Comparison of ENCODE assay signal across 11 mouse cellular contexts in the genomic region with DNA sequence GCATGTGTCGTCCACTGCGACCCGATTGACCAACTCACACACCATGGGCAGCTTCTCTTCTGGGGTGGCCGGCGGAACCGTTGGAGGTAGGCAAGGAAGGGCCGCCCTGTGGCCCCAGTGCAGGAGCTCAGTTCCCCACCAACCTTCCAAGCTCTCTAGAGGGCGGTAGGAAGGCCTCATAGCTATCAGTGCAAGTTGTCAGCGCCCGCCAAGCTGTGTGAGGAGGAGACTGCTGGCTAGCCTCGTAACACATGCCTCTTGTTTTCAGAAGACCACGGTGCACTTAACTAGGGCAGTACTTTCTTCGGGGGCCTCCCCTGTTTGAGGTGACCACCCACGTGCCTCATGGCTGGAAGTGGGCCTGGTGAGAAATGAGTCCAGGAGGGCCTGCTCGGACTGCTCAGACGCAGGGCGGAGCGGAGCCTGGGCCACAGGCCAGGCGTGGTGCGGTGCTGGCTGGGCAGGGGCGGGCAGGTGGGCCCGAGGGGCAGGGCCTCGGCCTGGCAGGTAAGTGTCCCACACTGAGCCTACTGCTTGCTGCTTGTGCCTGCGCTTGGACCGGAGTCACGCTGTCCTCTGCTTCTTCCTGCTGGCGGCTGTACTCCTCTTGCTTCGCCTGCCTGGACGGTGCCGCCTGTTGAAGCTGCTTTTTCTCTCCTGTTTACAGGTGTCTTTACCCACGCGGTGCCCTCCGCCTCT. TPM values are rescaled to one million over a fixed set of nuclear protein-coding genes. Genes with fewer than 3 reads are reported as not detected.
A peak's percentile ranks its signal among the peaks of the same experiment; 100 is the strongest.
DNase-seq lines count a peak whose midpoint lies in the region; ATAC-seq and TF ChIP-seq lines count a peak whose summit lies in the region.
"Had no signal": no experiment of that assay in that cellular context is flagged by ENCODE, and none has a peak within 500 bp of the region (broad histone marks: within the 10 kb centered on the region; RNA-seq: fewer than 3 reads in every experiment).

No protein-coding gene starts in this region.

- 0 out of 2 replicates have a peak, but pooled peaks have one; percentile 15 for ATAC-seq in heart, embryonic 11.5 days (replicated peaks; ENCODE audit: insufficient number of reproducible peaks, low FRiP score, low TSS enrichment)
- ATAC-seq in neural tube, embryonic 12.5 days (ENCODE audit: low FRiP score, low read depth) = no peak
- ATAC-seq in limb, embryonic 12.5 days (ENCODE audit: insufficient number of reproducible peaks, insufficient read depth, low FRiP score, low TSS enrichment, low read depth) = no peak

- TF ChIP-seq CTCF in kidney, adult 2 months (conservative IDR thresholded peaks at IDR 0.05; ENCODE audit: insufficient read depth, insufficient read length, low read depth, low read length) = no peak

- WGBS in heart, embryonic 11.5 days (ENCODE audit: insufficient replicate concordance) = 68% methylated on average over 33 of the region's 33 CpGs
- WGBS in neural tube, embryonic 12.5 days = 87% methylated on average over 33 of the region's 33 CpGs
- WGBS in limb, embryonic 12.5 days = 81% methylated on average over 33 of the region's 33 CpGs
- 80% methylated on average over 33 of the region's 33 CpGs for WGBS in kidney, adult 2 months

- no peaks in the 10 kb centered on the region for H3K9me3 ChIP-seq in heart, embryonic 11.5 days (replicated peaks; ENCODE audit: control insufficient read depth, low read length)
- H3K9me3 ChIP-seq in neural tube, embryonic 12.5 days = no peaks in the 10 kb centered on the region
- H3K9me3 ChIP-seq in limb, embryonic 12.5 days = no peaks in the 10 kb centered on the region

- no peak for TF ChIP-seq POLR2A in kidney, adult 2 months (IDR thresholded peaks at IDR 0.05; ENCODE audit: low read depth, low read length)

- DNase-seq in heart, postnatal 14 days = no peak
- no peak for DNase-seq in neural tube, embryonic 10.5 days (ENCODE audit: extremely low spot score, low spot score)
- DNase-seq in brain, adult 2 months (ENCODE audit: low read depth, low spot score) = peak; percentile 64
- DNase-seq in B cell, adult 2 months = no peak
- DNase-seq in kidney, adult 2 months = no peak

- peaks cover 61% of the 10 kb centered on the region for H3K36me3 ChIP-seq in heart, embryonic 11.5 days (ENCODE audit: control insufficient read depth, insufficient read depth, low read length)
- H3K36me3 ChIP-seq in neural tube, embryonic 12.5 days = peaks cover 96% of the 10 kb centered on the region
- H3K36me3 ChIP-seq in limb, embryonic 12.5 days = peaks cover 98% of the 10 kb centered on the region
- no peaks in the 10 kb centered on the region for H3K36me3 ChIP-seq in kidney, adult 2 months (ENCODE audit: control insufficient read depth, insufficient read depth, low read length)

- H3K27me3 ChIP-seq in heart, embryonic 11.5 days (ENCODE audit: control insufficient read depth, insufficient read depth, low read length) = no peaks in the 10 kb centered on the region
- H3K27me3 ChIP-seq in neural tube, embryonic 12.5 days (replicated peaks) = no peaks in the 10 kb centered on the region
- H3K27me3 ChIP-seq in limb, embryonic 12.5 days = no peaks in the 10 kb centered on the region
- no peaks in the 10 kb centered on the region for H3K27me3 ChIP-seq in kidney, adult 2 months (replicated peaks; ENCODE audit: control insufficient read depth, insufficient read depth, low read length)

- H3K4me1 ChIP-seq in heart, embryonic 11.5 days (ENCODE audit: control insufficient read depth, insufficient read depth, low read length) = peaks cover 23% of the 10 kb centered on the region
- H3K4me1 ChIP-seq in neural tube, embryonic 12.5 days = peaks cover 10% of the 10 kb centered on the region
- peaks cover 4% of the 10 kb centered on the region for H3K4me1 ChIP-seq in limb, embryonic 12.5 days (replicated peaks)
- no peaks in the 10 kb centered on the region for H3K4me1 ChIP-seq in kidney, adult 2 months (ENCODE audit: control insufficient read depth, insufficient read depth, low read length)

- intact Hi-C loops in heart, postnatal 14 days (cut with DNase I) = no loop called here

- H3K9ac ChIP-seq in heart, embryonic 11.5 days (ENCODE audit: low read depth, low read length) = no peak overlapping the region
- 0 out of 2 replicates have a peak overlapping the region, but pooled peaks have one; percentile 3 for H3K9ac ChIP-seq in neural tube, embryonic 12.5 days
- 0 out of 2 replicates have a peak overlapping the region, but pooled peaks have one; percentile 18 for H3K9ac ChIP-seq in limb, embryonic 12.5 days (replicated peaks)

- peak overlapping the region; percentile 6 for H3K27ac ChIP-seq in heart, embryonic 11.5 days (ENCODE audit: low read depth, low read length)
- no peak overlapping the region for H3K27ac ChIP-seq in neural tube, embryonic 12.5 days
- H3K27ac ChIP-seq in limb, embryonic 12.5 days = 0 out of 2 replicates have a peak overlapping the region, but pooled peaks have one; percentile 17
- no peak overlapping the region for H3K27ac ChIP-seq in kidney, adult 2 months (ENCODE audit: insufficient read depth, low read depth, low read length)

- H3K4me3 ChIP-seq in heart, embryonic 11.5 days (ENCODE audit: low read depth, low read length) = no peak overlapping the region
- no peak overlapping the region for H3K4me3 ChIP-seq in neural tube, embryonic 12.5 days
- no peak overlapping the region for H3K4me3 ChIP-seq in limb, embryonic 12.5 days (replicated peaks)
- no peak overlapping the region for H3K4me3 ChIP-seq in kidney, adult 2 months (ENCODE audit: insufficient read depth, low read depth, low read length)

- H3K4me2 ChIP-seq in heart, embryonic 11.5 days = no peak overlapping the region
- no peak overlapping the region for H3K4me2 ChIP-seq in neural tube, embryonic 12.5 days (replicated peaks)
- no peak overlapping the region for H3K4me2 ChIP-seq in limb, embryonic 12.5 days
- H3K4me2 ChIP-seq: midbrain, embryonic 11.5 days had no signal

RNA-seq across cellular contexts. Expression of gene Sf3a2, which starts 6.4 kb away (rescaled TPM):
- polyA plus RNA-seq in heart, embryonic 11.5 days (2014; fragmentation: Nextera tagmentation; extraction: Ambion mirVana) = 68.6 and 68.7 TPM in 2 replicates
- total RNA-seq in heart, postnatal 14 days (2021) = 10 to 100 TPM; 27.0 to 31.6 TPM
- 66.8 and 72.4 TPM in 2 replicates for polyA plus RNA-seq in neural tube, embryonic 12.5 days (2016; fragmentation: Nextera tagmentation; extraction: Ambion mirVana)
- polyA plus RNA-seq in limb, embryonic 12.5 days (2016; fragmentation: Nextera tagmentation; extraction: Ambion mirVana) = 63.0 and 72.8 TPM in 2 replicates
- 22.6 and 23.1 TPM in 2 replicates for polyA plus RNA-seq in kidney, adult 2 months (2012; rRNA removed)

RNA-seq across cellular contexts. Expression of gene Plekhj1, which starts 6.8 kb away (rescaled TPM):
- polyA plus RNA-seq in heart, embryonic 11.5 days (2014; fragmentation: Nextera tagmentation; extraction: Ambion mirVana) = 89.0 and 97.7 TPM in 2 replicates
- 10 to 100 TPM; 35.7 to 36.3 TPM for total RNA-seq in heart, postnatal 14 days (2021)
- polyA plus RNA-seq in neural tube, embryonic 12.5 days (2016; fragmentation: Nextera tagmentation; extraction: Ambion mirVana) = 155 TPM in 2 replicates
- 132 and 144 TPM in 2 replicates for polyA plus RNA-seq in limb, embryonic 12.5 days (2016; fragmentation: Nextera tagmentation; extraction: Ambion mirVana)
- 36.9 and 39.3 TPM in 2 replicates for polyA plus RNA-seq in kidney, adult 2 months (2012; rRNA removed)

RNA-seq across cellular contexts. Expression of gene Amh, which starts 13.4 kb away (rescaled TPM):
- polyA plus RNA-seq in heart, embryonic 11.5 days (2014; fragmentation: Nextera tagmentation; extraction: Ambion mirVana) = 0.11 TPM in 1 of 2 replicates, not detected in the other
- under 1 TPM; 0.56 to 0.65 TPM for total RNA-seq in heart, postnatal 14 days (2021)
- polyA plus RNA-seq in neural tube, embryonic 12.5 days (2016; fragmentation: Nextera tagmentation; extraction: Ambion mirVana) = not detected in 2 replicates
- not detected in 2 replicates for polyA plus RNA-seq in limb, embryonic 12.5 days (2016; fragmentation: Nextera tagmentation; extraction: Ambion mirVana)
- 0.17 and 0.23 TPM in 2 replicates for polyA plus RNA-seq in kidney, adult 2 months (2012; rRNA removed)
- polyA plus RNA-seq: kidney, embryonic 14.5 days; midbrain, embryonic 11.5 days had no signal

RNA-seq across cellular contexts. Expression of gene Jsrp1, which starts 21.7 kb away (rescaled TPM):
- polyA plus RNA-seq in heart, embryonic 11.5 days (2014; fragmentation: Nextera tagmentation; extraction: Ambion mirVana) = 8.0 and 10.0 TPM in 2 replicates
- not detected for total RNA-seq in heart, postnatal 14 days (2021)
- polyA plus RNA-seq in neural tube, embryonic 12.5 days (2016; fragmentation: Nextera tagmentation; extraction: Ambion mirVana) = 1.4 and 1.6 TPM in 2 replicates
- 1.6 and 1.7 TPM in 2 replicates for polyA plus RNA-seq in limb, embryonic 12.5 days (2016; fragmentation: Nextera tagmentation; extraction: Ambion mirVana)
- 0.20 and 3.2 TPM in 2 replicates for polyA plus RNA-seq in kidney, adult 2 months (2012; rRNA removed)
- total RNA-seq: liver, adult 2 months had no signal
- polyA plus RNA-seq: liver, adult 2 months had no signal

RNA-seq across cellular contexts. Expression of gene Oaz1, which starts 34.8 kb away (rescaled TPM):
- 1,894 and 1,935 TPM in 2 replicates for polyA plus RNA-seq in heart, embryonic 11.5 days (2014; fragmentation: Nextera tagmentation; extraction: Ambion mirVana)
- 100 to 1,000 TPM; 893 to 962 TPM for total RNA-seq in heart, postnatal 14 days (2021)
- 1,342 and 1,429 TPM in 2 replicates for polyA plus RNA-seq in neural tube, embryonic 12.5 days (2016; fragmentation: Nextera tagmentation; extraction: Ambion mirVana)
- polyA plus RNA-seq in limb, embryonic 12.5 days (2016; fragmentation: Nextera tagmentation; extraction: Ambion mirVana) = 1,783 and 1,832 TPM in 2 replicates
- polyA plus RNA-seq in kidney, adult 2 months (2012; rRNA removed) = 1,045 and 1,074 TPM in 2 replicates

Comparison
In these comparisons a context has a peak if more than half of its experiments do, and no peak if none do; other contexts are left out.
1. H3K27ac ChIP-seq: peak in heart, embryonic 11.5 days (single experiment) and limb, embryonic 12.5 days (single experiment); none in neural tube, embryonic 12.5 days (single experiment) and kidney, adult 2 months (single experiment).